ENCODE assay signal across 17 mouse cellular contexts in genomic region chr7:25902061-25902690, GRCm38 (mm10). TPM values are rescaled to one million over a fixed set of nuclear protein-coding genes. Genes with fewer than 3 reads are reported as not detected.
A peak's percentile ranks its signal among the peaks of the same experiment; 100 is the strongest.
DNase-seq lines count a peak whose midpoint lies in the region; ATAC-seq and TF ChIP-seq lines count a peak whose summit lies in the region.
"Had no signal": no experiment of that assay in that cellular context is flagged by ENCODE, and none has a peak within 500 bp of the region (broad histone marks: within the 10 kb centered on the region; RNA-seq: fewer than 3 reads in every experiment).

No protein-coding gene starts in this region.

- H3K27me3 ChIP-seq in heart, embryonic 12.5 days (replicated peaks): peaks cover 4% of the 10 kb centered on the region; the same call in 1 of the 2 replicates
- H3K27me3 ChIP-seq in megakaryocyte, embryonic 14.5 days (replicated peaks): peaks cover 2% of the 10 kb centered on the region
- H3K27me3 ChIP-seq in stomach, embryonic 16.5 days (ENCODE audit: control insufficient read depth, insufficient read depth, low read length): no peaks in the 10 kb centered on the region
- H3K27me3 ChIP-seq: hindbrain, embryonic 15.5 days; limb, embryonic 12.5 days had no signal

- peak; percentile 91 for DNase-seq in heart, adult 11 months
- peak; percentile 58 for DNase-seq in lung, adult 2 months
- no peak for DNase-seq in ovary, postnatal 14 days (ENCODE audit: low spot score)
- no peak for DNase-seq in spleen, postnatal 10 days (ENCODE audit: low spot score in 2 of 2)
- DNase-seq: cerebellum, postnatal 25 days; gastrocnemius, postnatal 25 days; right cerebral cortex, postnatal 25 days had no signal

- H3K4me2 ChIP-seq in heart, embryonic 12.5 days: no peak overlapping the region
- no peak overlapping the region for H3K4me2 ChIP-seq in stomach, embryonic 16.5 days (ENCODE audit: low read depth, low read length)
- H3K4me2 ChIP-seq: hindbrain, embryonic 15.5 days; limb, embryonic 12.5 days had no signal

- no peak overlapping the region for H3K4me3 ChIP-seq in heart, embryonic 12.5 days
- H3K4me3 ChIP-seq in megakaryocyte, embryonic 14.5 days (replicated peaks): peak overlapping the region; percentile 69
- H3K4me3 ChIP-seq in lung, adult 2 months (replicated peaks; ENCODE audit: extremely low read depth, low read depth, low read length): no peak overlapping the region
- H3K4me3 ChIP-seq in stomach, embryonic 16.5 days (replicated peaks; ENCODE audit: low read length): no peak overlapping the region
- H3K4me3 ChIP-seq: hindbrain, embryonic 15.5 days; limb, embryonic 12.5 days; midbrain, embryonic 10.5 days had no signal

- peaks cover 21% of the 10 kb centered on the region for H3K9me3 ChIP-seq in heart, embryonic 12.5 days (replicated peaks)
- H3K9me3 ChIP-seq in megakaryocyte, embryonic 14.5 days: peaks cover 7% of the 10 kb centered on the region
- no peaks in the 10 kb centered on the region; the same call in 1 of the 2 replicates for H3K9me3 ChIP-seq in stomach, embryonic 16.5 days (replicated peaks; ENCODE audit: control insufficient read depth, low read length)
- H3K9me3 ChIP-seq: hindbrain, embryonic 15.5 days; limb, embryonic 12.5 days had no signal

- no peaks in the 10 kb centered on the region for H3K36me3 ChIP-seq in heart, embryonic 12.5 days
- peaks cover 10% of the 10 kb centered on the region for H3K36me3 ChIP-seq in megakaryocyte, embryonic 14.5 days (replicated peaks; ENCODE audit: low read length)
- no peaks in the 10 kb centered on the region for H3K36me3 ChIP-seq in stomach, embryonic 16.5 days (ENCODE audit: control insufficient read depth, insufficient read depth, low read length)
- H3K36me3 ChIP-seq: hindbrain, embryonic 15.5 days; limb, embryonic 12.5 days; midbrain, embryonic 10.5 days had no signal

- no peak for ATAC-seq in heart, embryonic 12.5 days (ENCODE audit: insufficient number of reproducible peaks, low FRiP score)
- no peak for ATAC-seq in megakaryocyte, adult 5-6 weeks (ENCODE audit: poor library complexity, severe bottlenecking)
- peak; percentile 77; the same call in 1 of the 2 replicates for ATAC-seq in stomach, embryonic 16.5 days (ENCODE audit: insufficient read depth, low FRiP score)
- ATAC-seq: CD4-positive, CD25-positive, alpha-beta regulatory T cell, adult 4 months had no signal

- peak; percentile 56; the same call in 1 of the 2 replicates for TF ChIP-seq POLR2A in lung, adult 2 months (IDR thresholded peaks at IDR 0.05; ENCODE audit: borderline replicate concordance, extremely low read depth, low read depth, low read length)

- 24% methylated on average over 8 of the region's 8 CpGs for WGBS in heart, embryonic 12.5 days
- WGBS in lung, adult 2 months: 21% methylated on average over 8 of the region's 8 CpGs
- WGBS in stomach, embryonic 16.5 days: 25% methylated on average over 8 of the region's 8 CpGs

- no peaks in the 10 kb centered on the region for H3K4me1 ChIP-seq in heart, embryonic 12.5 days (replicated peaks)
- peaks cover 76% of the 10 kb centered on the region for H3K4me1 ChIP-seq in megakaryocyte, embryonic 14.5 days
- peaks cover 6% of the 10 kb centered on the region; the same call in 1 of the 2 replicates for H3K4me1 ChIP-seq in lung, adult 2 months (ENCODE audit: control insufficient read depth, insufficient read depth, low read length)
- H3K4me1 ChIP-seq in stomach, embryonic 16.5 days (ENCODE audit: control insufficient read depth, insufficient read depth, low read length): no peaks in the 10 kb centered on the region; the same call in 1 of the 2 replicates
- H3K4me1 ChIP-seq: hindbrain, embryonic 15.5 days; limb, embryonic 12.5 days; midbrain, embryonic 10.5 days had no signal

- H3K9ac ChIP-seq in heart, embryonic 12.5 days: no peak overlapping the region
- H3K9ac ChIP-seq in stomach, embryonic 16.5 days (ENCODE audit: low read length): no peak overlapping the region
- H3K9ac ChIP-seq: hindbrain, embryonic 15.5 days; limb, embryonic 12.5 days had no signal

- no peak for TF ChIP-seq CTCF in lung, adult 2 months (IDR thresholded peaks at IDR 0.05; ENCODE audit: insufficient read depth, low read length)

- no peak overlapping the region for H3K27ac ChIP-seq in heart, embryonic 12.5 days (ENCODE audit: poor library complexity, severe bottlenecking)
- H3K27ac ChIP-seq in stomach, embryonic 16.5 days (ENCODE audit: low read length): peak overlapping the region; percentile 60
- H3K27ac ChIP-seq: hindbrain, embryonic 15.5 days; limb, embryonic 12.5 days; midbrain, embryonic 10.5 days had no signal

RNA-seq across cellular contexts. Expression of gene Cyp2b10, which starts 4.8 kb away (rescaled TPM):
- polyA plus RNA-seq in heart, embryonic 12.5 days (2016; fragmentation: Nextera tagmentation; extraction: Ambion mirVana): not detected in 2 replicates
- 2.3 TPM in 1 of 2 replicates, not detected in the other for polyA plus RNA-seq in megakaryocyte, embryonic 14.5 days (2012; ENCODE audit: insufficient read depth, low replicate concordance)
- not detected in 2 replicates for total RNA-seq in megakaryocyte, adult 5-6 weeks (2015)
- not detected in 2 replicates for total RNA-seq in megakaryocyte, adult 5-6 weeks (2017)
- polyA plus RNA-seq in lung, adult 2 months (2012; rRNA removed): 120 and 161 TPM in 2 replicates
- polyA plus RNA-seq in stomach, embryonic 16.5 days (2015; fragmentation: Nextera tagmentation; extraction: Ambion mirVana): 0.19 and 0.35 TPM in 2 replicates
- total RNA-seq: gastrocnemius, postnatal 25 days had no signal
- polyA plus RNA-seq: brain, embryonic 14.5 days; CD4-positive, CD25-positive, alpha-beta regulatory T cell, adult 4 months; hindbrain, embryonic 15.5 days; limb, embryonic 12.5 days; midbrain, embryonic 10.5 days; neural tube, embryonic 11.5 days had no signal

Comparison
In these comparisons a context has a peak if more than half of its experiments do, and no peak if none do; other contexts are left out.
1. DNase-seq: peak in heart, adult 11 months (single experiment) and lung, adult 2 months (single experiment); none in ovary, postnatal 14 days (single experiment) and spleen, postnatal 10 days (0 of 2).
2. RNA of gene Cyp2b10, which starts 4.8 kb away (polyA plus RNA-seq): 120 to 161 TPM in lung, adult 2 months; 2.3 TPM in megakaryocyte, embryonic 14.5 days, 0.19 to 0.35 TPM in stomach, embryonic 16.5 days and not detected in heart, embryonic 12.5 days; every median in the first group is over 10 times any median in the second.